Mouse (Mus musculus) liver, embryonic 18 days (tissue): ENCODE measurements around the gene Trim31. TPM values are rescaled to one million over a fixed set of nuclear protein-coding genes. Genes with fewer than 3 reads are reported as not detected.

Experiments
- polyA plus RNA-seq: library from polyadenylated mRNA; depleted of rRNA; stranded (reverse); fragments of >200 nt; gene quantifications from 2 replicates; pipeline ENCODE4 v1.2.3, GENCODE M21; 2012; rRNA removed

Gene Trim31
- 0.04 TPM in 1 of 2 replicates, not detected in the other for polyA plus RNA-seq

GRCm38 (mm10) chr17:36897552-36898205 lies at the start of gene Trim31:
TSS of gene Trim31 (plus strand) at chr17:36898118.

GRCm38 (mm10) chr17:36866719-36867527 lies 31.0 kb upstream of the Trim31 start, which contains the start of gene Trim15:
TSS of gene Trim15 (minus strand) at chr17:36867210.

GRCm38 (mm10) chr17:36869284-36869954 lies 28.5 kb upstream of the Trim31 start, which contains the start of gene Trim10:
TSS of gene Trim10 (plus strand) at chr17:36869574.

GRCm38 (mm10) chr17:36890073-36890903 lies 7.6 kb upstream of the Trim31 start, which contains the start of gene Trim40:
TSS of gene Trim40 (minus strand) at chr17:36890123.

DNA sequence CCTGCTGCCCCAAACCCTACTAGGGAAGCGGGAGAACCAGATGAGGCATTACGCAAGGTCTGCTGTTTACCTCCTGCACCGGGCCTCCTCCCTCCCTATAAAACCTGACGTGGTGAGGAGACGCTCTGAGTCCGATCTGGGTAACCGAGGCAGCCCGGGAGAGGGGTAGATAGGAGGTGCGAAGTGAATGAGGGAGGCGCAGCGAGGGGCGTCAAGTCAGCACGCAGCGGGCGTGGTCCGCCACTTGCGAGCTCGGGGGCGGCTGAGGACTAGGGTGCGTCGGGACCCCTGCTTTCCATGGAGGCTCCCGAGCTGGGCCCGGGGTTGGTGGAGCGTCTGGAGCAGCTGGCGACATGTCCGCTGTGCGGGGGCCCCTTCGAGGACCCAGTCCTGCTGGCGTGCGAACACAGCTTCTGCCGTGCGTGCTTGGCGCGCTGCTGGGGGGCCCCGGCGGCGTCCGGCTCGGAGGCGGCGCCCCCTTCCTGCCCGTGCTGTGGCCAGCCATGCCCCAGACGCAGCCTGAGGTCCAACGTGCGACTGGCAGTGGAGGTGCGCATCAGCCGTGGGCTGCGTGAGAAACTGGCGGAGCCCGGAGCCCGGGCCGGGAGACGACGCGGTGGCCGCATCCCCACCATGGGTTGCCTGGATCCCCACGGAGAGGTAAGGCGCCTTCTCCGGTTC lies 45.0 kb downstream of the Trim31 start, which contains the start of gene Rnf39:
TSS of gene Rnf39 (plus strand) at position 128 of the 681 bp plus-strand sequence.

DNA sequence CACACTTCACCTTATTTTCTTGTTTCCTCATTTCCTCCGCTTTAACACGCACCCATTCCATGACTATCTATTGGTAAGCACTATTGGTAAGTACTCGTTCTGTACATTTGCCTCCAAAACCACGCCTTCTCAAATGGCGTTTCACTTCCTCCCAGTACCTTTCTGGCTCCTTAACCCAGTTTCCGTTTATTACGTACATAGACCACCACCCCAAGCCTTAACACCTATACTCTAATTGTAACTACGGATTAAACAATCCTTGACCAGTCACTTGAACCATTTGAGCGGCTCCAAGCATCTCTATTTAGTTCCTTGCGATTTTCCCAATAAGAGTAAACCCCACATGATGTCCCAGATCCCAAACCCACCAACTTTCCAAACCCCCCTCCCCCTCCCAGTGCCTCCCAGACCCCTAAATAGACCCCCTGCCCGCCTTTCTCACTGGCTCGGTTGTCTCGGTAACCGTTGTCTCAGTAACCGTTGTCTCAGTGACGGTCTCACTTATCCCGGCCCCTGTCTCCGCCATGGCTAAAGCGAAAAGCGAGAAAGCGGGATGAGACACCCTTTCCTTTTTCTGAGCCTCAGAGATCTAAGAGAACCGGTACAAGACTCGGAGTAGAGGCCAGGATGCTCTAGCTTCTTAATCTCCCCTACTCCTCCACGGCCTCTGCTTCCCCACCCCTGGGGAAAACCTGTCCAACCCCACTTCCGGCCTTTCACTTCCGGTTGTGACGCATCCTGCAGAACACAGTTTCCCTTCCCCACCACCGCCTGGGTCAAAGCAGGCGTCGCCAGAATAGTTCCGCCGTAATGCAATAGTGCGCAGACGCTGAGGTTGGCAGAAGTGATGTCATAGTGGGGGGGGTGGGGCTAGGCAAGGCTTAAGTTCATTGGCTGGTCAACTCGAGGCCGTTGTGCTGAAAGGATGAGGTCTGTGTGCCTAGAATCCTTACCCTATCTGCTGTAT lies 53.3 kb downstream of the Trim31 start, which contains the start of gene Ppp1r11:
TSS of gene Ppp1r11 (minus strand) at position 761 of the 967 bp plus-strand sequence.

GRCm38 (mm10) chr17:36957999-36958743 lies 60.3 kb downstream of the Trim31 start, which contains the start of the genes Znrd1 and Znrd1as:
TSS of gene Znrd1 (minus strand) at chr17:36958559.
TSS of gene Znrd1as (plus strand) at chr17:36958592.

Other genes starting within 250 kb of the Trim31 start
- not detected in 2 replicates for gene H2-M1, start 225.9 kb upstream of the Trim31 start, polyA plus RNA-seq
- not detected in 2 replicates for gene H2-M10.5, start 125.2 kb upstream of the Trim31 start, polyA plus RNA-seq
- not detected in 2 replicates for gene H2-M10.6, start 85.9 kb upstream of the Trim31 start, polyA plus RNA-seq
- gene Trim26, start 61.0 kb upstream of the Trim31 start, polyA plus RNA-seq, result 19.4 and 23.3 TPM in 2 replicates
- gene Trim15, start 30.9 kb upstream of the Trim31 start, polyA plus RNA-seq, result 0.25 and 0.42 TPM in 2 replicates
- 37.1 and 43.0 TPM in 2 replicates for gene Trim10, start 28.5 kb upstream of the Trim31 start, polyA plus RNA-seq
- gene Trim40, start 8.0 kb upstream of the Trim31 start, polyA plus RNA-seq, result 0.01 TPM in 1 of 2 replicates, not detected in the other
- 0.05 and 0.07 TPM in 2 replicates for gene Rnf39, start 44.8 kb downstream of the Trim31 start, polyA plus RNA-seq
- gene Ppp1r11, start 53.6 kb downstream of the Trim31 start, polyA plus RNA-seq, result 31.3 and 33.2 TPM in 2 replicates
- 15.5 and 17.6 TPM in 2 replicates for gene Znrd1, start 60.4 kb downstream of the Trim31 start, polyA plus RNA-seq
- 3.4 and 4.2 TPM in 2 replicates for gene Znrd1as, start 60.5 kb downstream of the Trim31 start, polyA plus RNA-seq
- gene 2410137M14Rik, start 83.1 kb downstream of the Trim31 start, polyA plus RNA-seq, result not detected in 2 replicates
- 0.08 and 0.10 TPM in 2 replicates for gene H2-M5, start 91.4 kb downstream of the Trim31 start, polyA plus RNA-seq
- 4.5 and 5.2 TPM in 2 replicates for gene Zfp57, start 103.0 kb downstream of the Trim31 start, polyA plus RNA-seq
- not detected in 2 replicates for gene Mog, start 125.3 kb downstream of the Trim31 start, polyA plus RNA-seq
- 3.1 and 5.1 TPM in 2 replicates for gene Gabbr1, start 147.8 kb downstream of the Trim31 start, polyA plus RNA-seq
- not detected in 2 replicates for gene Olfr90, start 190.4 kb downstream of the Trim31 start, polyA plus RNA-seq
- not detected in 2 replicates for gene Olfr91, start 200.2 kb downstream of the Trim31 start, polyA plus RNA-seq
- not detected in 2 replicates for gene Olfr92, start 222.0 kb downstream of the Trim31 start, polyA plus RNA-seq